Mouse (Mus musculus) heart, postnatal 0 days (tissue): ENCODE measurements at regions not wholly inside any gene's neighbourhood (a gene's known extent, or its start where the extent isn't known, plus 50 kb on each side); places are given as distances from the start of the nearest gene placed in this dataset.
"Not testable (repeated sequence)": the region's sequence is repeated elsewhere in the genome, so short reads cannot be mapped to it uniquely, and the experiment has no call there.

ENCODE experiments used
- CTCF ChIP-seq: IDR thresholded peaks from 2 replicates; pipeline ENCODE4 v1.5.1; 2016; ENCODE audit warnings: antibody characterized with exemption, control low read depth, low read depth
- EP300 ChIP-seq: IDR thresholded peaks from 2 replicates; pipeline ENCODE4 v1.6.1; 2016; ENCODE audit warnings: antibody characterized with exemption, low read depth

DNA sequence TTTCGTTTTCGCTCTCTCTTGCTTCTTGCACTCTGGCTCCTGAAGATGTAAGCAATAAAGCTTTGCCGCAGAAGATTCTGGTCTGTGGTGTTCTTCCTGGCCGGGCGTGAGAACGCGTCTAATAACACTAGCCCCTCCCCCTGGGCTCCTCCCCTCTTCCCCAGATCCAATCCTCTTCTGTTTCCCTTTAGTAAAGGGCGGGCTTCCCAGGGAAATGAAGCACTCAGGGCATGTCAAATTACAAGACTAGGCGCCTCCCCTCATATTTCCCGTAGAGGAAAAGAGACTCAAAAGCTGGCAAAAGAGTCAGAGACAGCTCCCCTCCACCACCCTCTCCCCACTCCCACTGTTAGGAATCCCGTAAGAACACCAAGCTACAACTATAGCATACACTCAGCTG lies 65.3 kb upstream of the Mdm1 start:
- TF ChIP-seq EP300, CTCF: not testable (repeated sequence)
